ENCODE assay signal across 11 mouse cellular contexts in genomic region chr4:141552484-141552883, GRCm38 (mm10). TPM values are rescaled to one million over a fixed set of nuclear protein-coding genes. Genes with fewer than 3 reads are reported as not detected.
A peak's percentile ranks its signal among the peaks of the same experiment; 100 is the strongest.
DNase-seq lines count a peak whose midpoint lies in the region; ATAC-seq and TF ChIP-seq lines count a peak whose summit lies in the region.
"Had no signal": no experiment of that assay in that cellular context is flagged by ENCODE, and none has a peak within 500 bp of the region (broad histone marks: within the 10 kb centered on the region; RNA-seq: fewer than 3 reads in every experiment).

No protein-coding gene starts in this region.

- TF ChIP-seq CTCF in CH12.LX (conservative IDR thresholded peaks at IDR 0.05 in 1 of 2, IDR thresholded peaks at IDR 0.05 in 1 of 2; ENCODE audit: low read depth in 2 of 2, low read length in 2 of 2): no peak

- no peaks in the 10 kb centered on the region for H3K79me2 ChIP-seq in CH12.LX (replicated peaks; ENCODE audit: control insufficient read depth, extremely low read depth, insufficient read depth, poor library complexity, severe bottlenecking)

- no peaks in the 10 kb centered on the region for H3K27me3 ChIP-seq in heart, embryonic 11.5 days (ENCODE audit: control insufficient read depth, insufficient read depth, low read length)
- no peaks in the 10 kb centered on the region for H3K27me3 ChIP-seq in CH12.LX (replicated peaks)
- H3K27me3 ChIP-seq in liver, embryonic 16.5 days (ENCODE audit: control insufficient read depth, insufficient read depth, low read depth, low read length): no peaks in the 10 kb centered on the region

- TF ChIP-seq EP300 in CH12.LX (IDR thresholded peaks at IDR 0.05; ENCODE audit: low read length): 0 out of 2 replicates have a peak, but pooled peaks have one; percentile 19

- H3K9ac ChIP-seq in heart, embryonic 11.5 days (ENCODE audit: low read depth, low read length): no peak overlapping the region
- peak overlapping the region; percentile 51 for H3K9ac ChIP-seq in CH12.LX (ENCODE audit: insufficient read depth, low read depth)
- H3K9ac ChIP-seq in liver, embryonic 16.5 days (ENCODE audit: low read depth, low read length): no peak overlapping the region

- WGBS in heart, embryonic 11.5 days (ENCODE audit: insufficient replicate concordance): 31% methylated on average over 2 of the region's 2 CpGs
- WGBS in liver, embryonic 16.5 days (ENCODE audit: insufficient replicate concordance): 9% methylated on average over 2 of the region's 2 CpGs

- dilution Hi-C loops in CH12.LX (cut with MboI; ENCODE audit: extremely low pct_ligation_motif_present, extremely low pct_unique_long_range_greater_than_20kb, low sequenced_read_pairs): no loop called here

- TF ChIP-seq RAD21 in CH12.LX (IDR thresholded peaks at IDR 0.05; ENCODE audit: low read depth, low read length): no peak

- no peaks in the 10 kb centered on the region for H3K4me1 ChIP-seq in heart, embryonic 11.5 days (ENCODE audit: control insufficient read depth, insufficient read depth, low read length)
- peaks cover 4 to 45% of the 10 kb centered on the region in 2 experiments for H3K4me1 ChIP-seq in CH12.LX (ENCODE audit: control insufficient read depth in 1 of 2, insufficient read depth in 2 of 2)
- H3K4me1 ChIP-seq in liver, embryonic 16.5 days (ENCODE audit: control insufficient read depth, low read depth, low read length): peaks cover 6% of the 10 kb centered on the region

- ATAC-seq in heart, embryonic 11.5 days (replicated peaks; ENCODE audit: insufficient number of reproducible peaks, low FRiP score, low TSS enrichment): peak; percentile 56; the same call in 1 of the 2 replicates
- ATAC-seq in erythroid progenitor cell, adult 5-6 weeks (replicated peaks; ENCODE audit: low FRiP score, poor library complexity, severe bottlenecking): 0 out of 2 replicates have a peak, but pooled peaks have one; percentile 47
- ATAC-seq in liver, embryonic 16.5 days (ENCODE audit: low read depth): peak; percentile 72

- TF ChIP-seq POLR2A in CH12.LX (IDR thresholded peaks at IDR 0.05; ENCODE audit: low read depth, low read length): peak; percentile 84

- intact Hi-C loops in gastrocnemius, postnatal 14 days (cut with DNase I; ENCODE audit: low total_unique reads): no loop called here

- no peaks in the 10 kb centered on the region for H3K36me3 ChIP-seq in heart, embryonic 11.5 days (ENCODE audit: control insufficient read depth, insufficient read depth, low read length)
- no peaks in the 10 kb centered on the region for H3K36me3 ChIP-seq in CH12.LX (replicated peaks in 1 of 2; ENCODE audit: control insufficient read depth in 1 of 2, insufficient read depth in 1 of 2, low read length in 1 of 2)
- no peaks in the 10 kb centered on the region for H3K36me3 ChIP-seq in liver, embryonic 16.5 days (ENCODE audit: control insufficient read depth, insufficient read depth)

- no peak overlapping the region for H3K4me2 ChIP-seq in heart, embryonic 11.5 days
- peak overlapping the region; percentile 39 for H3K4me2 ChIP-seq in CH12.LX (ENCODE audit: insufficient read depth, low read depth, poor library complexity, severe bottlenecking)
- H3K4me2 ChIP-seq in liver, embryonic 16.5 days (ENCODE audit: low read depth, low read length): no peak overlapping the region

- H3K27ac ChIP-seq in heart, embryonic 11.5 days (ENCODE audit: low read depth, low read length): no peak overlapping the region
- H3K27ac ChIP-seq in CH12.LX (ENCODE audit: insufficient read depth, low read depth): no peak overlapping the region
- no peak overlapping the region; the same call in 1 of the 2 replicates for H3K27ac ChIP-seq in liver, embryonic 16.5 days (ENCODE audit: low read length)

- no peaks in the 10 kb centered on the region for H3K9me3 ChIP-seq in heart, embryonic 11.5 days (replicated peaks; ENCODE audit: control insufficient read depth, low read length)
- peaks cover 2% of the 10 kb centered on the region for H3K9me3 ChIP-seq in CH12.LX (replicated peaks; ENCODE audit: low read length)
- H3K9me3 ChIP-seq in liver, embryonic 16.5 days (replicated peaks; ENCODE audit: control insufficient read depth, low read length): no peaks in the 10 kb centered on the region

- DNase-seq in heart, adult 18-20 months: no peak
- peak; percentile 95 for DNase-seq in CH12.LX (ENCODE audit: extremely low read depth)
- no peak for DNase-seq in gastrocnemius, postnatal 14 days
- no peak for DNase-seq in layer of hippocampus, postnatal 25 days (ENCODE audit: extremely low spot score in 1 of 2, low spot score in 1 of 2)
- DNase-seq in cerebellum, postnatal 10 days: no peak
- DNase-seq: cerebellum, postnatal 25 days; heart, postnatal 10 days; lung, adult 2 months had no signal

- in situ Hi-C loops in CH12.LX (cut with MboI; ENCODE audit: low pct_ligation_motif_present, low pct_unique_long_range_greater_than_20kb, low sequenced_read_pairs): no loop called here

- no peak overlapping the region for H3K4me3 ChIP-seq in heart, embryonic 11.5 days (ENCODE audit: low read depth, low read length)
- H3K4me3 ChIP-seq in CH12.LX (replicated peaks in 1 of 3; ENCODE audit: low read depth in 2 of 3, low read length in 2 of 3, poor library complexity in 1 of 3): peak overlapping the region; percentile 40 to 51 (median 40)
- no peak overlapping the region for H3K4me3 ChIP-seq in liver, embryonic 16.5 days (ENCODE audit: low read depth, low read length)

TF ChIP-seq in CH12.LX, 34 proteins besides CTCF, POLR2A, EP300 and RAD21:
- TF ChIP-seq MAX (IDR thresholded peaks at IDR 0.05; ENCODE audit: low read length): 0 out of 2 replicates have a peak, but pooled peaks have one; percentile 47
- TF ChIP-seq MEF2A (IDR thresholded peaks at IDR 0.05; ENCODE audit: borderline replicate concordance, low read depth, low read length): 0 out of 2 replicates have a peak, but pooled peaks have one; percentile 41
- TF ChIP-seq ZNF384 (IDR thresholded peaks at IDR 0.05; ENCODE audit: low read depth, low read length): no peak
- peak; percentile 53; the same call in 1 of the 2 replicates for TF ChIP-seq ZMIZ1 (IDR thresholded peaks at IDR 0.05; ENCODE audit: low read depth, low read length)
- peak; percentile 75; the same call in 1 of the 2 replicates for TF ChIP-seq POLR2AphosphoS2 (IDR thresholded peaks at IDR 0.05; ENCODE audit: low read depth, low read length)
- no peak; the same call in 1 of the 2 replicates for TF ChIP-seq ETS1 (conservative IDR thresholded peaks at IDR 0.05; ENCODE audit: low read depth, low read length)
- TF ChIP-seq HCFC1 (IDR thresholded peaks at IDR 0.05; ENCODE audit: low read depth, low read length): peak; percentile 51
- TF ChIP-seq GABPA (IDR thresholded peaks at IDR 0.05; ENCODE audit: insufficient replicate concordance, low read depth, low read length): no peak
- TF ChIP-seq RCOR1 (conservative IDR thresholded peaks at IDR 0.05; ENCODE audit: low read depth, low read length): no peak
- peak; percentile 71 for TF ChIP-seq IRF4 (IDR thresholded peaks at IDR 0.05; ENCODE audit: low read depth, low read length)
- 0 out of 2 replicates have a peak, but pooled peaks have one; percentile 48 for TF ChIP-seq MAZ (IDR thresholded peaks at IDR 0.05; ENCODE audit: low read depth, low read length)
- peak; percentile 78 for TF ChIP-seq ELF1 (IDR thresholded peaks at IDR 0.05; ENCODE audit: low read depth, low read length)
- peak; percentile 93 for TF ChIP-seq TBP (conservative IDR thresholded peaks at IDR 0.05; ENCODE audit: low read depth, low read length)
- no peak for TF ChIP-seq ZKSCAN1 (IDR thresholded peaks at IDR 0.05; ENCODE audit: borderline replicate concordance, low read depth, low read length)
- peak; percentile 80 for TF ChIP-seq NELFE (IDR thresholded peaks at IDR 0.05; ENCODE audit: low read depth, low read length)
- no peak for TF ChIP-seq USF1 (IDR thresholded peaks at IDR 0.05; ENCODE audit: low read depth, low read length)
- peak; percentile 68; the same call in 1 of the 2 replicates for TF ChIP-seq TCF12 (IDR thresholded peaks at IDR 0.05; ENCODE audit: low read depth, low read length)
- TF ChIP-seq MYC (IDR thresholded peaks at IDR 0.05; ENCODE audit: low read depth, low read length): 0 out of 2 replicates have a peak, but pooled peaks have one; percentile 22

RNA-seq across cellular contexts. Expression of gene Spen, which starts 14.1 kb away (rescaled TPM):
- polyA plus RNA-seq in heart, embryonic 11.5 days (2014; fragmentation: Nextera tagmentation; extraction: Ambion mirVana): 7.5 TPM in 2 replicates
- total RNA-seq in heart, adult 18-20 months (2021): 10 to 100 TPM; 27.0 to 28.6 TPM
- 10.2 and 10.8 TPM in 2 replicates for total RNA-seq in CH12.LX (2012; rRNA removed)
- 2.6 and 4.0 TPM in 2 replicates for total RNA-seq in CH12.LX (2014; rRNA removed)
- polyA plus RNA-seq in CH12.LX (2012; ENCODE audit: insufficient read length, low read depth): 21.3 and 21.6 TPM in 2 replicates
- total RNA-seq in erythroid progenitor cell, adult 5-6 weeks (2015; ENCODE audit: low replicate concordance): 72.9 and 77.1 TPM in 2 replicates
- total RNA-seq in erythroid progenitor cell, adult 5-6 weeks (2017; ENCODE audit: low replicate concordance): 132 and 139 TPM in 2 replicates
- 2.9 and 3.3 TPM in 2 replicates for polyA plus RNA-seq in liver, embryonic 16.5 days (2015; fragmentation: Nextera tagmentation; extraction: Ambion mirVana)
- 10 to 100 TPM; 20.1 to 22.1 TPM for total RNA-seq in gastrocnemius, postnatal 14 days (2021)
- total RNA-seq in layer of hippocampus, postnatal 25 days (2021): 10 to 100 TPM; 51.6 to 67.6 TPM

RNA-seq across cellular contexts. Expression of gene Fblim1, which starts 53.4 kb away (rescaled TPM):
- polyA plus RNA-seq in heart, embryonic 11.5 days (2014; fragmentation: Nextera tagmentation; extraction: Ambion mirVana): 53.9 and 64.0 TPM in 2 replicates
- total RNA-seq in heart, adult 18-20 months (2021): 100 to 1,000 TPM; 233 to 291 TPM
- total RNA-seq in CH12.LX (2012; rRNA removed): 0.17 TPM in 2 replicates
- total RNA-seq in CH12.LX (2014; rRNA removed): 0.07 and 0.09 TPM in 2 replicates
- polyA plus RNA-seq in CH12.LX (2012; ENCODE audit: insufficient read length, low read depth): 0.97 and 1.2 TPM in 2 replicates
- 0.72 and 2.9 TPM in 2 replicates for total RNA-seq in erythroid progenitor cell, adult 5-6 weeks (2015; ENCODE audit: low replicate concordance)
- total RNA-seq in erythroid progenitor cell, adult 5-6 weeks (2017; ENCODE audit: low replicate concordance): 0.77 TPM in 1 of 2 replicates, not detected in the other
- polyA plus RNA-seq in liver, embryonic 16.5 days (2015; fragmentation: Nextera tagmentation; extraction: Ambion mirVana): 1.5 and 2.3 TPM in 2 replicates
- total RNA-seq in gastrocnemius, postnatal 14 days (2021): 1 to 10 TPM; 2.5 to 3.9 TPM
- 1 to 10 TPM; 1.3 to 1.5 TPM for total RNA-seq in layer of hippocampus, postnatal 25 days (2021)

Comparison
In these comparisons a context has a peak if more than half of its experiments do, and no peak if none do; other contexts are left out.
1. H3K4me3 ChIP-seq: peak in CH12.LX (3 of 3); none in heart, embryonic 11.5 days (single experiment) and liver, embryonic 16.5 days (single experiment).
2. RNA of gene Fblim1, which starts 53.4 kb away (total RNA-seq): 233 to 291 TPM in heart, adult 18-20 months; 2.5 to 3.9 TPM in gastrocnemius, postnatal 14 days, 0.72 to 2.9 TPM in erythroid progenitor cell, adult 5-6 weeks, 1.3 to 1.5 TPM in layer of hippocampus, postnatal 25 days and 0.07 to 0.17 TPM in CH12.LX; every median in the first group is over 10 times any median in the second.
3. Peak in every context shown above with its lines, with median percentiles within 50 percentile points of each other: ATAC-seq.